Mouse (Mus musculus) CD8-positive naive resting alpha-beta T cell, adult 2 months (primary cell): ENCODE measurements at regions not wholly inside any gene's neighbourhood (a gene's known extent, or its start where the extent isn't known, plus 50 kb on each side); places are given as distances from the start of the nearest gene placed in this dataset.

ENCODE experiments used
- DNase-seq, 2 experiments: peaks; one replicate each; pipeline ENCODE4 v3.0.0; 2022; ENCODE audit warnings: low read depth in 2 of 2, low spot score in 2 of 2

GRCm38 (mm10) chr10:126748696-126749466 lies 152.3 kb downstream of the Atp23 start:
- DNase-seq = no peak

GRCm38 (mm10) chr10:126734661-126735060 lies 166.5 kb downstream of the Atp23 start:
- DNase-seq = no peak

GRCm38 (mm10) chr10:126727840-126728239 lies 173.3 kb downstream of the Atp23 start:
- DNase-seq = no peak

GRCm38 (mm10) chr10:126717961-126718360 lies 183.2 kb downstream of the Atp23 start:
- DNase-seq = no peak

GRCm38 (mm10) chr10:126711758-126712157 lies 189.4 kb downstream of the Atp23 start:
- no peak for DNase-seq

GRCm38 (mm10) chr10:126709219-126709917 lies 191.8 kb downstream of the Atp23 start:
- no peak for DNase-seq

- DNase-seq = no peak
Measured at GRCm38 (mm10) chr10:126708730-126709129, 192.4 kb downstream of the Atp23 start.

GRCm38 (mm10) chr10:126708215-126708614 lies 192.9 kb downstream of the Atp23 start:
- no peak for DNase-seq

GRCm38 (mm10) chr10:126697086-126697485 lies 204.1 kb downstream of the Atp23 start:
- DNase-seq = no peak

GRCm38 (mm10) chr10:126690914-126691673 lies 210.1 kb downstream of the Atp23 start:
- no peak for DNase-seq

- no peak for DNase-seq
Measured at GRCm38 (mm10) chr10:126680275-126681184, 220.6 kb downstream of the Atp23 start.

- DNase-seq = no peak
Measured at GRCm38 (mm10) chr10:126679224-126680120, 221.7 kb downstream of the Atp23 start.

- DNase-seq = no peak
Measured at GRCm38 (mm10) chr10:126673437-126673836, 227.7 kb downstream of the Atp23 start.

- DNase-seq = no peak
Measured at GRCm38 (mm10) chr10:126664408-126665083, 236.6 kb downstream of the Atp23 start.

- DNase-seq = no peak
Measured at GRCm38 (mm10) chr10:126663461-126664013, 237.6 kb downstream of the Atp23 start.

GRCm38 (mm10) chr10:126662765-126663164 lies 238.4 kb downstream of the Atp23 start:
- DNase-seq = no peak

GRCm38 (mm10) chr10:126661095-126661615 lies 240.0 kb downstream of the Atp23 start:
- no peak for DNase-seq

GRCm38 (mm10) chr10:126660024-126660423 lies 241.1 kb downstream of the Atp23 start:
- DNase-seq = no peak

GRCm38 (mm10) chr10:126652693-126653092 lies 248.5 kb downstream of the Atp23 start:
- DNase-seq = no peak
